8 mouse cellular contexts compared by ENCODE assay signal in genomic region chr7:70325381-70325780, GRCm38 (mm10). TPM values are rescaled to one million over a fixed set of nuclear protein-coding genes. Genes with fewer than 3 reads are reported as not detected.
DNase-seq lines count a peak whose midpoint lies in the region; ATAC-seq lines count a peak whose summit lies in the region.
"Had no signal": no experiment of that assay in that cellular context is flagged by ENCODE, and none has a peak within 500 bp of the region (broad histone marks: within the 10 kb centered on the region; RNA-seq: fewer than 3 reads in every experiment).

No protein-coding gene starts in this region.

- H3K9ac ChIP-seq in forebrain, embryonic 11.5 days (ENCODE audit: low read length) = peak overlapping the region; percentile 60

- WGBS in forebrain, embryonic 11.5 days = under 1% methylated on average over 18 of the region's 18 CpGs

- intact Hi-C loops in left cerebral cortex, postnatal 4 days (cut with DNase I) = loop anchor here (10.0 kb wide), 1 partner anchor 151 kb away; no protein-coding TSS in a partner anchor

- peaks cover 3% of the 10 kb centered on the region; the same call in 1 of the 2 replicates for H3K4me1 ChIP-seq in forebrain, embryonic 11.5 days (replicated peaks; ENCODE audit: control insufficient read depth, insufficient read depth, low read length)

- peak overlapping the region; percentile 47 for H3K4me2 ChIP-seq in forebrain, embryonic 11.5 days (ENCODE audit: low read depth, low read length, severe bottlenecking)

- peak; percentile 5 for DNase-seq in right cerebral cortex, postnatal 25 days
- no peak for DNase-seq in right cerebral cortex, postnatal 36 days (ENCODE audit: low spot score in 2 of 2)
- DNase-seq in forebrain, embryonic 11.5 days (ENCODE audit: low spot score) = peak; percentile 66
- DNase-seq in kidney, postnatal 25 days = peak; percentile 23 to 41
- no peak for DNase-seq in testis, postnatal 14 days (ENCODE audit: low spot score)
- DNase-seq in left cerebral cortex, postnatal 4 days = no peak
- no peak for DNase-seq in yolk sac, embryonic 10.5 days (ENCODE audit: low spot score)

- peak overlapping the region; percentile 9 for H3K4me3 ChIP-seq in forebrain, embryonic 11.5 days (ENCODE audit: low read depth, low read length)

- no peaks in the 10 kb centered on the region for H3K9me3 ChIP-seq in forebrain, embryonic 11.5 days (ENCODE audit: control insufficient read depth, low read length)

- peak; percentile 32; the same call in 1 of the 2 replicates for ATAC-seq in forebrain, embryonic 11.5 days (replicated peaks; ENCODE audit: low FRiP score)

- peak overlapping the region; percentile 32 for H3K27ac ChIP-seq in forebrain, embryonic 11.5 days (ENCODE audit: low read depth, low read length)

- H3K36me3 ChIP-seq in forebrain, embryonic 11.5 days (ENCODE audit: control insufficient read depth, insufficient read depth, low read length) = no peaks in the 10 kb centered on the region

- H3K27me3 ChIP-seq in forebrain, embryonic 11.5 days (ENCODE audit: control insufficient read depth, insufficient read depth, low read length) = peaks cover 70% of the 10 kb centered on the region

RNA-seq across cellular contexts. Expression of gene Nr2f2, which starts 41.2 kb away (rescaled TPM):
- polyA plus RNA-seq in forebrain, embryonic 11.5 days (2014; fragmentation: Nextera tagmentation; extraction: Ambion mirVana) = 124 and 137 TPM in 2 replicates
- 10 to 100 TPM; 68.7 to 96.1 TPM for total RNA-seq in left cerebral cortex, postnatal 4 days (2021)
- total RNA-seq: megakaryocyte-erythroid progenitor cell, adult 5-6 weeks had no signal

Comparison
In these comparisons a context has a peak if more than half of its experiments do, and no peak if none do; other contexts are left out.
1. DNase-seq: peak in right cerebral cortex, postnatal 25 days (single experiment), forebrain, embryonic 11.5 days (single experiment) and kidney, postnatal 25 days (2 of 2); none in right cerebral cortex, postnatal 36 days (0 of 2), testis, postnatal 14 days (single experiment), left cerebral cortex, postnatal 4 days (single experiment) and yolk sac, embryonic 10.5 days (single experiment).